16 mouse cellular contexts compared by ENCODE assay signal in the genomic region with DNA sequence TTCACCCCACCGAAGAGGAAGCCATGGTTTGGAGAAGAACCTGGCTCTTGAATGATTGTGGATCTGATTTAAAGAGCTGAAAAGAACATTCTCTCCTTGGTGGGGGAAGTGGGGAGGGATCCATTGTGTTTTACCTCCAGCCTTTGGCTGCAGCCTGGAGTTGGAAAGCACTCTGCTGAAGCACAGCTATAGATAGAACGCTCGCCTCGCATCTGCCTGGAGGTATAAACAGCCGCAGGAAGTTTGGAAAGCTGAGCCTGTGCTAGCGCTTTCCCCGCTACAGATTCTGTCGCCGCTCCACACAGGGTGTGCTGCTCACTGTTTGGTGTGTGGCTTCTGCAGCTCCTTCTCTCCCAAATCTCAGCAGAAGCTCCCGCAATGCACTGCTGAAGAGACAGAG.
A peak's percentile ranks its signal among the peaks of the same experiment; 100 is the strongest.
DNase-seq lines count a peak whose midpoint lies in the region; ATAC-seq lines count a peak whose summit lies in the region.
"Had no signal": no experiment of that assay in that cellular context is flagged by ENCODE, and none has a peak within 500 bp of the region (broad histone marks: within the 10 kb centered on the region; RNA-seq: fewer than 3 reads in every experiment).

No protein-coding gene starts in this region.

- no peak overlapping the region for H3K4me3 ChIP-seq in heart, embryonic 14.5 days (ENCODE audit: control insufficient read depth in 1 of 2, insufficient read depth in 1 of 2, low read depth in 1 of 2, low read length in 2 of 2)
- no peak overlapping the region for H3K4me3 ChIP-seq in lung, embryonic 15.5 days
- H3K4me3 ChIP-seq: hindbrain, embryonic 15.5 days; liver, embryonic 13.5 days; midbrain, embryonic 12.5 days had no signal

- no peak overlapping the region for H3K27ac ChIP-seq in heart, embryonic 14.5 days (replicated peaks in 1 of 2; ENCODE audit: control insufficient read depth in 1 of 2, insufficient read depth in 1 of 2, low read depth in 2 of 2, low read length in 2 of 2)
- peak overlapping the region; percentile 72 for H3K27ac ChIP-seq in lung, embryonic 15.5 days
- H3K27ac ChIP-seq: hindbrain, embryonic 15.5 days; liver, embryonic 13.5 days; midbrain, embryonic 12.5 days had no signal

- H3K27me3 ChIP-seq in heart, embryonic 14.5 days (ENCODE audit: control insufficient read depth, insufficient read depth, low read length): no peaks in the 10 kb centered on the region
- H3K27me3 ChIP-seq in lung, embryonic 15.5 days: no peaks in the 10 kb centered on the region
- H3K27me3 ChIP-seq: hindbrain, embryonic 15.5 days; liver, embryonic 13.5 days; midbrain, embryonic 12.5 days had no signal

- 0 out of 2 replicates have a peak overlapping the region, but pooled peaks have one; percentile 31 for H3K4me2 ChIP-seq in heart, embryonic 14.5 days (ENCODE audit: low read length)
- no peak overlapping the region for H3K4me2 ChIP-seq in lung, embryonic 15.5 days
- H3K4me2 ChIP-seq: hindbrain, embryonic 15.5 days; liver, embryonic 13.5 days; midbrain, embryonic 12.5 days had no signal

- peaks cover 2 to 3% of the 10 kb centered on the region in 2 experiments; a peak in 2 of 4 replicates for H3K4me1 ChIP-seq in heart, embryonic 14.5 days (ENCODE audit: control insufficient read depth in 2 of 2, insufficient read depth in 2 of 2, low read length in 2 of 2)
- H3K4me1 ChIP-seq in lung, embryonic 15.5 days: no peaks in the 10 kb centered on the region
- H3K4me1 ChIP-seq: hindbrain, embryonic 15.5 days; liver, embryonic 13.5 days; midbrain, embryonic 12.5 days had no signal

- no peak overlapping the region for H3K9ac ChIP-seq in heart, embryonic 14.5 days (ENCODE audit: low read length)
- no peak overlapping the region for H3K9ac ChIP-seq in lung, embryonic 15.5 days
- H3K9ac ChIP-seq: hindbrain, embryonic 15.5 days; liver, embryonic 13.5 days; midbrain, embryonic 12.5 days had no signal

- WGBS in heart, embryonic 14.5 days: 29% methylated on average over 10 of the region's 10 CpGs
- 49% methylated on average over 10 of the region's 10 CpGs for WGBS in lung, embryonic 15.5 days

- no peak for ATAC-seq in heart, embryonic 14.5 days (ENCODE audit: insufficient number of reproducible peaks, insufficient read depth, low FRiP score, low read depth)
- peak; percentile 67 for ATAC-seq in lung, embryonic 15.5 days (ENCODE audit: borderline replicate concordance, extremely low read depth, low FRiP score, low TSS enrichment)
- ATAC-seq in megakaryocyte-erythroid progenitor cell, adult 5-6 weeks (replicated peaks; ENCODE audit: low FRiP score, low TSS enrichment, poor library complexity, severe bottlenecking): no peak
- no peak for ATAC-seq in megakaryocyte progenitor cell, adult 5-6 weeks (replicated peaks; ENCODE audit: poor library complexity)

- no peak for DNase-seq in heart, postnatal 4 days
- DNase-seq in layer of hippocampus, adult 9-11 months: peak; percentile 44
- peak; percentile 41 for DNase-seq in right cerebral cortex, postnatal 14 days
- DNase-seq in kidney, postnatal 14 days: no peak
- DNase-seq: B cell, adult 2 months; cerebellum, adult 2 months; heart, adult 11 months; kidney, adult 9 months; liver, embryonic 13.5 days; thymus, postnatal 36 days had no signal

- H3K36me3 ChIP-seq in heart, embryonic 14.5 days (ENCODE audit: control insufficient read depth, insufficient read depth, low read length): no peaks in the 10 kb centered on the region
- no peaks in the 10 kb centered on the region for H3K36me3 ChIP-seq in lung, embryonic 15.5 days
- H3K36me3 ChIP-seq: hindbrain, embryonic 15.5 days; liver, embryonic 13.5 days; midbrain, embryonic 12.5 days had no signal

- H3K9me3 ChIP-seq in heart, embryonic 14.5 days (ENCODE audit: control insufficient read depth, low read length): 0 out of 2 replicates have a peak, but pooled peaks cover 5% of the 10 kb centered on the region
- no peaks in the 10 kb centered on the region for H3K9me3 ChIP-seq in lung, embryonic 15.5 days
- H3K9me3 ChIP-seq: hindbrain, embryonic 15.5 days; liver, embryonic 13.5 days; midbrain, embryonic 12.5 days had no signal

Comparison
In these comparisons a context has a peak if more than half of its experiments do, and no peak if none do; other contexts are left out.
1. DNase-seq: peak in layer of hippocampus, adult 9-11 months (single experiment) and right cerebral cortex, postnatal 14 days (single experiment); none in heart, postnatal 4 days (single experiment) and kidney, postnatal 14 days (single experiment).